Mouse (Mus musculus) myocyte (in vitro differentiated cells): ENCODE data around the gene Cd72. TPM values are rescaled to one million over a fixed set of nuclear protein-coding genes. Genes with fewer than 3 reads are reported as not detected.

Experiments used
- H3K27me3 ChIP-seq: one replicate; pipeline ENCODE4 v1.6.1; 2011; ENCODE audit not compliant: control insufficient read depth, insufficient read depth, insufficient read length
- H3K36me3 ChIP-seq: one replicate; pipeline ENCODE4 v1.6.1; 2011; ENCODE audit not compliant: control insufficient read depth, insufficient read depth
- H3K4me2 ChIP-seq: one replicate; pipeline ENCODE4 v1.6.1; 2011; ENCODE audit warnings: low read depth, control low read depth
- H3K4me3 ChIP-seq: one replicate; pipeline ENCODE4 v1.5.1; 2011; ENCODE audit warnings: mild to moderate bottlenecking, control low read depth, moderate library complexity
- H3K79me2 ChIP-seq: one replicate; pipeline ENCODE4 v1.6.1; 2011; ENCODE audit not compliant: control insufficient read depth, insufficient read depth
- H3ac ChIP-seq: one replicate; pipeline ENCODE4 v1.6.1; 2011; ENCODE audit not compliant: control insufficient read depth, insufficient read length
- CEBPB ChIP-seq: IDR thresholded peaks from 2 replicates; pipeline ENCODE4 v1.6.1; 2011; ENCODE audit warnings: mild to moderate bottlenecking, moderate library complexity; ENCODE audit not compliant: poor library complexity, insufficient read depth, severe bottlenecking
- E2F4 ChIP-seq: IDR thresholded peaks from one replicate; pipeline ENCODE4 v1.6.1; 2011; ENCODE audit warnings: mild to moderate bottlenecking, control low read depth, moderate library complexity; ENCODE audit not compliant: insufficient read depth
- MAX ChIP-seq: IDR thresholded peaks from one replicate; pipeline ENCODE4 v1.6.1; 2011; ENCODE audit warnings: low read depth, mild to moderate bottlenecking, control low read depth
- MYOD1 ChIP-seq, 3 experiments: IDR thresholded peaks; one replicate each; pipeline ENCODE4 v1.6.1; 2011; ENCODE audit warnings: control low read depth in 2 of 3, low read depth in 2 of 3, mild to moderate bottlenecking in 2 of 3, moderate library complexity in 1 of 3; ENCODE audit not compliant: insufficient read length in 2 of 3, control insufficient read depth in 1 of 3
- MYOG ChIP-seq, 3 experiments: IDR thresholded peaks; one replicate each; pipeline ENCODE4 v1.6.1; 2011; ENCODE audit warnings: control low read depth in 2 of 3, low read depth in 2 of 3, mild to moderate bottlenecking in 2 of 3; ENCODE audit not compliant: insufficient read length in 2 of 3, control insufficient read depth in 1 of 3, insufficient read depth in 1 of 3
- POLR2A ChIP-seq: IDR thresholded peaks from one replicate; pipeline ENCODE4 v1.6.1; 2011; ENCODE audit warnings: low read depth, mild to moderate bottlenecking, control low read depth, moderate library complexity; ENCODE audit not compliant: insufficient read length
- POLR2AphosphoS2 ChIP-seq: IDR thresholded peaks from one replicate; pipeline ENCODE4 v1.6.1; 2011; ENCODE audit warnings: low read depth, control low read depth; ENCODE audit not compliant: insufficient read length
- REST ChIP-seq: IDR thresholded peaks from one replicate; pipeline ENCODE4 v1.6.1; 2011; ENCODE audit warnings: mild to moderate bottlenecking, control low read depth, moderate library complexity; ENCODE audit not compliant: insufficient read depth, insufficient read length
- SRF ChIP-seq: IDR thresholded peaks from one replicate; pipeline ENCODE4 v1.6.1; 2011; ENCODE audit warnings: low read depth; ENCODE audit not compliant: control insufficient read depth, insufficient read length
- TCF12 ChIP-seq: IDR thresholded peaks from one replicate; pipeline ENCODE4 v1.6.1; 2011; ENCODE audit warnings: mild to moderate bottlenecking, control low read depth; ENCODE audit not compliant: poor library complexity, insufficient read depth, severe bottlenecking
- TCF3 ChIP-seq: IDR thresholded peaks from one replicate; pipeline ENCODE4 v1.6.1; 2011; ENCODE audit warnings: low read depth, control low read depth; ENCODE audit not compliant: insufficient read length
- USF1 ChIP-seq: IDR thresholded peaks from one replicate; pipeline ENCODE4 v1.6.1; 2011; ENCODE audit warnings: low read depth, mild to moderate bottlenecking, control low read depth, moderate library complexity
- polyA plus RNA-seq: library from polyadenylated mRNA; unstranded; fragments of >200 nt; fragmentation: generic; extraction: Trizol; gene quantifications from one replicate; pipeline ENCODE4 v1.2.1, GENCODE M21; 2012; ENCODE audit warnings: missing spikeins

Cd72 gene
- polyA plus RNA-seq, result 0.74 TPM

- no peak within 1 kb of the TSS for H3K4me3 ChIP-seq
- no peaks in the 10 kb centered on the region for H3K36me3 ChIP-seq
- no peak within 1 kb of the TSS for H3ac ChIP-seq
- H3K79me2 ChIP-seq, result no peaks in the 10 kb centered on the region
- H3K27me3 ChIP-seq, result no peaks in the 10 kb centered on the region
- no peak for TF ChIP-seq POLR2A
- TF ChIP-seq TCF3, result no peak
- no peak for TF ChIP-seq E2F4
- TF ChIP-seq REST, result no peak
- no peak for TF ChIP-seq TCF12
- TF ChIP-seq SRF, result no peak
- TF ChIP-seq MAX, result no peak
- TF ChIP-seq POLR2AphosphoS2, result no peak
- no peak for TF ChIP-seq MYOD1 (IDR thresholded peaks at IDR 0.05; ENCODE audit: control insufficient read depth in 1 of 3, insufficient read length in 2 of 3, low read depth in 2 of 3)
- no peak for TF ChIP-seq USF1
- no peak for TF ChIP-seq MYOG (IDR thresholded peaks at IDR 0.05; ENCODE audit: control insufficient read depth in 1 of 3, insufficient read depth in 1 of 3, insufficient read length in 2 of 3, low read depth in 2 of 3)
- no peak for TF ChIP-seq CEBPB
- peak within 1 kb of the TSS; percentile 24 for H3K4me2 ChIP-seq
Observed at GRCm38 (mm10) chr4:43454041-43454836, at the start of gene Cd72. Cd72 (minus strand) TSS chr4:43454628.

GRCm38 (mm10) chr4:43503506-43503905 lies 49.1 kb upstream of the Cd72 start:
- H3K79me2 ChIP-seq, result no peaks in the 10 kb centered on the region
- no peak overlapping the region for H3K4me2 ChIP-seq
- no peaks in the 10 kb centered on the region for H3K36me3 ChIP-seq
- no peak overlapping the region for H3K4me3 ChIP-seq
- H3K27me3 ChIP-seq, result no peaks in the 10 kb centered on the region
- no peak for TF ChIP-seq POLR2A
- TF ChIP-seq MAX, result no peak
- no peak for TF ChIP-seq MYOG (IDR thresholded peaks at IDR 0.05; ENCODE audit: control insufficient read depth in 1 of 3, insufficient read depth in 1 of 3, insufficient read length in 2 of 3, low read depth in 2 of 3)
- H3ac ChIP-seq, result no peak overlapping the region

- Histone ChIP-seq H3K27me3 (no peaks in the 10 kb centered on the region), H3K4me2 (no peak overlapping the region), H3K4me3 (no peak overlapping the region), H3K79me2 (no peaks in the 10 kb centered on the region), H3ac (no peak overlapping the region), H3K36me3 (no peaks in the 10 kb centered on the region)
- TF ChIP-seq MYOD1 (IDR thresholded peaks at IDR 0.05; ENCODE audit: control insufficient read depth in 1 of 3, insufficient read length in 2 of 3, low read depth in 2 of 3), result no peak
- TF ChIP-seq POLR2A, result no peak
- no peak for TF ChIP-seq SRF
- TF ChIP-seq MYOG (IDR thresholded peaks at IDR 0.05; ENCODE audit: control insufficient read depth in 1 of 3, insufficient read depth in 1 of 3, insufficient read length in 2 of 3, low read depth in 2 of 3), result no peak
- TF ChIP-seq USF1, result no peak
- no peak for TF ChIP-seq TCF3
- TF ChIP-seq REST, result no peak
- TF ChIP-seq E2F4, result no peak
- TF ChIP-seq TCF12, result no peak
- no peak for TF ChIP-seq CEBPB
- no peak for TF ChIP-seq POLR2AphosphoS2
- no peak for TF ChIP-seq MAX
Observed at GRCm38 (mm10) chr4:43503041-43503440, 48.6 kb upstream of the Cd72 start.

- TF ChIP-seq TCF3 (no peak), CEBPB (no peak), REST (no peak), SRF (no peak), POLR2A (peak; percentile 86), E2F4 (peak; percentile 88), USF1 (no peak), POLR2AphosphoS2 (peak; percentile 89), MYOD1 (IDR thresholded peaks at IDR 0.05; ENCODE audit: control insufficient read depth in 1 of 3, insufficient read length in 2 of 3, low read depth in 2 of 3) (no peak), MYOG (IDR thresholded peaks at IDR 0.05; ENCODE audit: control insufficient read depth in 1 of 3, insufficient read depth in 1 of 3, insufficient read length in 2 of 3, low read depth in 2 of 3) (no peak), MAX (no peak), TCF12 (no peak)
- Histone ChIP-seq H3ac (no peak within 1 kb of the TSS), H3K79me2 (no peaks in the 10 kb centered on the region), H3K36me3 (peaks cover 4% of the 10 kb centered on the region), H3K27me3 (no peaks in the 10 kb centered on the region), H3K4me3 (peak within 1 kb of the TSS; percentile 39), H3K4me2 (peak within 1 kb of the TSS; percentile 90)
Observed at GRCm38 (mm10) chr4:43499407-43500333, 45.2 kb upstream of the Cd72 start, which contains the start of gene Arhgef39. Arhgef39 (minus strand) TSS chr4:43499695.
